Mouse (Mus musculus): ENCODE measurements around the gene Hsbp1. TPM values are rescaled to one million over a fixed set of nuclear protein-coding genes. Genes with fewer than 3 reads are reported as not detected.
"Not testable (repeated sequence)": the region's sequence is repeated elsewhere in the genome, so short reads cannot be mapped to it uniquely, and the experiment has no call there.

Gene Hsbp1
- polyA plus RNA-seq, 1 experiment from 2014 or later: 275 TPM

DNA sequence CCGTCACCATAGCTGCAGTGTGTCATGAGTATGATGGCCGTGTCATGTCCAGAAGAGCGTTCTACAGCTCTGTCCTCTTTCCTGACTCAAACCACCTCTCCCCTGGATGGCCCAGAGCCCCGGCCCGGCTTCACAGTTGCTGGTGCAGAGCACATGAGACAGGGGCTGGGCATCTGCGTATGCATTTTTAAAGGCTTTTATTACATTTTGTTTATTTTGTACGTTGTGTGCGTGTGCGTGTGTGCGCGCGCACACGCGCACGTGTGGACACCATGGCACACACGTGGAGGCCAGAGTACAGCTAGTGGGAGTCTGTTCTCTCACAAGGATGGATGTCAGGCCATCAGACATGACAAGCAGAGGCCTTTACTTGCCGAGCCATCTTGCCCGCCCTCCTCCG lies 7.4 kb downstream of the Hsbp1 start:
- ATAC-seq (ENCODE audit: insufficient number of reproducible peaks, low FRiP score): no peak
- 90% methylated on average over 19 of the region's 19 CpGs for WGBS
- H3K4me2 ChIP-seq: no peak overlapping the region
- H3K9me3 ChIP-seq (replicated peaks): no peaks in the 10 kb centered on the region
- peaks cover 10% of the 10 kb centered on the region; the same call in 1 of the 2 replicates for H3K4me1 ChIP-seq (replicated peaks)
- no peaks in the 10 kb centered on the region for H3K27me3 ChIP-seq (replicated peaks)
- no peak overlapping the region for H3K9ac ChIP-seq
- H3K4me3 ChIP-seq: no peak overlapping the region
- no peak overlapping the region for H3K27ac ChIP-seq (ENCODE audit: poor library complexity, severe bottlenecking)
- H3K36me3 ChIP-seq: peaks cover 46% of the 10 kb centered on the region

DNA sequence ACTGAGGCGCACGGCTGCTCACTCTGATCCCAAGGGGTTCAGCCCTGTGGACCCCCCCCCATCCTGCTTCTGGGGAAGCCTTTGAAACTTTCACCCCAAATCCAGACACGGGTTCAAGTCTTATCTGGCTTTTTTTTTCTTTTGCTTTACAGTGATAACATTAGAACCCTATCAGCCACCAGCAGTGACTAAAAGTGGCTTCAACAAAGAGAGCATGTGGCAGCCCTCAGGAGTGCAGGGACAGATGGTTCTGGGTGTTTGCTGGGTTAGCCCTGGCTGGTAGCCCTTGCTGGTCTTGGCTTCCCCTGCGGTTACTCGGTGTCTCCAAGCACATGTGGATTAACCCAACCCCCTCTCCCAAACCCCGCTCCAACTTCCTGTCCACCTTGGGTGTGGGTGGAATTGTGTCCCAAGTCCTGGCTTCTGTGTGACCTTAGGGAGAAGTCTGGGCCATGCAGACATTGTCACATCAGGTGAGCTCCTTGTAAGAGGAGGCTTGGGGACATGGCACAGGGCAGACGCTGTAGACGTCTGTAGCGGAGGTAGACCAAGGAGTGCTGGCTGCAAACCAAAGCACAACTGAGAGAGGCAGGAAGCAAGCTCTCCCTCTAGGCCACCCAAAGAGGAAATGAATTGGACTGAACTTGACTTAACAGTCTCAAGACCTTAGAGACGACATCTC lies 8.8 kb downstream of the Hsbp1 start:
- Histone ChIP-seq H3K9ac (no peak overlapping the region), H3K27ac (ENCODE audit: poor library complexity, severe bottlenecking) (no peak overlapping the region), H3K4me2 (no peak overlapping the region), H3K4me1 (replicated peaks) (peaks cover 10% of the 10 kb centered on the region; the same call in 1 of the 2 replicates), H3K36me3 (peaks cover 31% of the 10 kb centered on the region), H3K9me3 (replicated peaks) (no peaks in the 10 kb centered on the region), H3K27me3 (replicated peaks) (no peaks in the 10 kb centered on the region), H3K4me3 (no peak overlapping the region)
- no peak for ATAC-seq (ENCODE audit: insufficient number of reproducible peaks, low FRiP score)
- WGBS: 54% methylated on average over 10 of the region's 10 CpGs

DNA sequence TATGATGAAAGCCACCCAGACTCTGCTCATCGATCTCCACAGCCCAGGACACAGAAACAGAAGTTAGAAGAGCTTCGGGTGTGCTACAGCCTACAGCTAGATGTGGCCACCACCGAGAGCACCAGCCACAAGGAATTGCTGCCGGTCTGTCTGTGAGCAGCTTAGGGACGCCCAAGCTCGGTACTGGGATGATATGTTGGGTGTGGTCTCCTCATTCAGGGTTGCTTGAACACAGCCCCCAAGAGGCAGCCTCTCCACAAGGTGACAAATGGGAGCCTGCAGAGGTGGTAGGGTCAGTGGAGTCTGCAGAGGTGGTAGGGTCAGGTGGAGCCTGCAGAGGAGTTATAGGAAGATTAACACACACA lies 9.4 kb downstream of the Hsbp1 start:
- H3K4me3 ChIP-seq: no peak overlapping the region
- ATAC-seq (ENCODE audit: insufficient number of reproducible peaks, low FRiP score): no peak
- no peak overlapping the region for H3K4me2 ChIP-seq
- WGBS: 74% methylated on average over 6 of the region's 6 CpGs
- no peak overlapping the region for H3K9ac ChIP-seq
- no peaks in the 10 kb centered on the region for H3K9me3 ChIP-seq (replicated peaks)
- no peak overlapping the region for H3K27ac ChIP-seq (ENCODE audit: poor library complexity, severe bottlenecking)
- no peaks in the 10 kb centered on the region for H3K27me3 ChIP-seq (replicated peaks)
- H3K4me1 ChIP-seq (replicated peaks): peaks cover 10% of the 10 kb centered on the region; the same call in 1 of the 2 replicates
- H3K36me3 ChIP-seq: peaks cover 26% of the 10 kb centered on the region

- not testable (repeated sequence) for H3K27ac ChIP-seq (ENCODE audit: poor library complexity, severe bottlenecking); H3K4me1 ChIP-seq (replicated peaks)
Measured at GRCm38 (mm10) chr8:119356631-119357030, 12.3 kb downstream of the Hsbp1 start.

GRCm38 (mm10) chr8:119358175-119358574 lies 13.9 kb downstream of the Hsbp1 start:
- Histone ChIP-seq H3K27ac (ENCODE audit: poor library complexity, severe bottlenecking) (no peak overlapping the region), H3K9me3 (replicated peaks) (no peaks in the 10 kb centered on the region), H3K36me3 (no peaks in the 10 kb centered on the region), H3K4me3 (no peak overlapping the region), H3K4me1 (replicated peaks) (peaks cover 4% of the 10 kb centered on the region; the same call in 1 of the 2 replicates), H3K4me2 (no peak overlapping the region), H3K27me3 (replicated peaks) (no peaks in the 10 kb centered on the region), H3K9ac (no peak overlapping the region)
- WGBS: 75% methylated on average over 7 of the region's 7 CpGs
- ATAC-seq (ENCODE audit: insufficient number of reproducible peaks, low FRiP score): no peak

More at GRCm38 (mm10) chr8:119356631-119357030, 12.3 kb downstream of the Hsbp1 start:
- not testable (repeated sequence) for H3K4me2 ChIP-seq; ATAC-seq (ENCODE audit: insufficient number of reproducible peaks, low FRiP score); H3K9ac ChIP-seq; H3K9me3 ChIP-seq (replicated peaks); H3K36me3 ChIP-seq; H3K27me3 ChIP-seq (replicated peaks); H3K4me3 ChIP-seq
- 59% methylated on average over 5 of the region's 5 CpGs for WGBS

DNA sequence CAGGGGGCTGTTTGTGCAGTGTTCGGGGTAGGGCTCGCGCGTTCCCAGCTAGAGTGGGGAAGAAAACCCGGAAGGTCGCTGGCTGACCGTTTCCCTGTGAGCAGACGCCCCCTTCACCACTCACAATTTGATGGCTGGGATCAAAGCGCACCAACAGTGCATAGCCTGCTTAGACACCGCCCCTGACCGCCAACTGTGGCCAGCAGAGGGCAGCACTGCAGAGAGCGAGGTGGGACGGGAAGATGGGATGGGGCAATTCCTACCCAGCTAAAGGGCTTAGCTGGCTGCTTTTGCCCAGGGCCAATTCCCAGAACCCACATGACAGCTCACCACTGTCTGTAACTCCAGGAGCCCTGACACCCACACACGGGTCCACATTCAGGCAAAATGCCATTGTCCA lies 14.5 kb downstream of the Hsbp1 start:
- H3K27ac ChIP-seq (ENCODE audit: poor library complexity, severe bottlenecking): no peak overlapping the region
- H3K9me3 ChIP-seq (replicated peaks): no peaks in the 10 kb centered on the region
- H3K4me3 ChIP-seq: no peak overlapping the region
- 33% methylated on average over 14 of the region's 14 CpGs for WGBS
- no peak overlapping the region for H3K9ac ChIP-seq
- H3K4me1 ChIP-seq (replicated peaks): no peaks in the 10 kb centered on the region
- no peaks in the 10 kb centered on the region for H3K36me3 ChIP-seq
- ATAC-seq (ENCODE audit: insufficient number of reproducible peaks, low FRiP score): no peak
- H3K27me3 ChIP-seq (replicated peaks): no peaks in the 10 kb centered on the region
- H3K4me2 ChIP-seq: no peak overlapping the region

GRCm38 (mm10) chr8:119360686-119361295 lies 16.5 kb downstream of the Hsbp1 start:
- Histone ChIP-seq H3K9me3 (replicated peaks) (no peaks in the 10 kb centered on the region), H3K27ac (ENCODE audit: poor library complexity, severe bottlenecking) (no peak overlapping the region), H3K36me3 (no peaks in the 10 kb centered on the region), H3K4me1 (replicated peaks) (no peaks in the 10 kb centered on the region), H3K9ac (no peak overlapping the region), H3K4me2 (no peak overlapping the region), H3K4me3 (no peak overlapping the region), H3K27me3 (replicated peaks) (no peaks in the 10 kb centered on the region)
- WGBS: 70% methylated on average over 8 of the region's 8 CpGs
- no peak for ATAC-seq (ENCODE audit: insufficient number of reproducible peaks, low FRiP score)

- not testable (repeated sequence) for ATAC-seq (ENCODE audit: insufficient number of reproducible peaks, low FRiP score); H3K9ac ChIP-seq; H3K36me3 ChIP-seq; H3K4me2 ChIP-seq; H3K9me3 ChIP-seq (replicated peaks); H3K27ac ChIP-seq (ENCODE audit: poor library complexity, severe bottlenecking); H3K4me1 ChIP-seq (replicated peaks); H3K4me3 ChIP-seq; H3K27me3 ChIP-seq (replicated peaks)
- 82% methylated on average over 9 of the region's 9 CpGs for WGBS
Measured at GRCm38 (mm10) chr8:119374716-119375115, 30.4 kb downstream of the Hsbp1 start.

GRCm38 (mm10) chr8:119378476-119378875 lies 34.2 kb downstream of the Hsbp1 start:
- Histone ChIP-seq H3K36me3 (no peaks in the 10 kb centered on the region), H3K27ac (ENCODE audit: poor library complexity, severe bottlenecking) (no peak overlapping the region), H3K4me3 (no peak overlapping the region), H3K27me3 (replicated peaks) (no peaks in the 10 kb centered on the region), H3K9me3 (replicated peaks) (no peaks in the 10 kb centered on the region), H3K4me2 (no peak overlapping the region), H3K4me1 (replicated peaks) (no peaks in the 10 kb centered on the region), H3K9ac (no peak overlapping the region)
- WGBS: 74% methylated on average over 7 of the region's 7 CpGs
- no peak for ATAC-seq (ENCODE audit: insufficient number of reproducible peaks, low FRiP score)

DNA sequence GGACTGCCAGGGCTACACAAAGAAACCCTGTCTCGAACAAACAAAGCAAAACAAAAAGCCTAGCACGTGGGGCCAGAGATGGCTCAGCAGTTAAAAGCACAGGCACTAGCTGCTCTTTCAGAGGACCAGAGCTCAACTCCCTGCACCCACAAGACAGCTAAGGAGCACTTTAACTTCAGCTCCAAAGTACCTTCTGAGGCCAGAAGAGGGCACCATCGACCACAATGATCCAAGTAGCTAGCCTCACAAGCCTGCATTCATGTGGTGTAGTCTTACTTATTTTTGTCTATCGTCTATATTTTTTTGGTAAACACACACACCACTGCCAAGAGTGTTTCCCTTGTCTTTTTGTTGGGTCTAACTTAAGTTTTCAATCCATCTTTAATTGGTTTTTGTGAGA lies 36.3 kb downstream of the Hsbp1 start:
- H3K36me3 ChIP-seq: no peaks in the 10 kb centered on the region
- no peaks in the 10 kb centered on the region for H3K4me1 ChIP-seq (replicated peaks)
- 41% methylated on average over 4 of the region's 4 CpGs for WGBS
- H3K9ac ChIP-seq: no peak overlapping the region
- ATAC-seq (ENCODE audit: insufficient number of reproducible peaks, low FRiP score): no peak
- no peak overlapping the region for H3K4me3 ChIP-seq
- no peaks in the 10 kb centered on the region for H3K9me3 ChIP-seq (replicated peaks)
- H3K4me2 ChIP-seq: no peak overlapping the region
- H3K27ac ChIP-seq (ENCODE audit: poor library complexity, severe bottlenecking): no peak overlapping the region
- H3K27me3 ChIP-seq (replicated peaks): no peaks in the 10 kb centered on the region

- H3K27ac ChIP-seq (ENCODE audit: poor library complexity, severe bottlenecking): no peak overlapping the region
- ATAC-seq (ENCODE audit: insufficient number of reproducible peaks, low FRiP score): no peak
- H3K9me3 ChIP-seq (replicated peaks): no peaks in the 10 kb centered on the region
- 21% methylated on average over 10 of the region's 10 CpGs for WGBS
- H3K36me3 ChIP-seq: no peaks in the 10 kb centered on the region
- no peak overlapping the region for H3K4me2 ChIP-seq
- H3K4me3 ChIP-seq: no peak overlapping the region
- no peaks in the 10 kb centered on the region for H3K4me1 ChIP-seq (replicated peaks)
- H3K27me3 ChIP-seq (replicated peaks): no peaks in the 10 kb centered on the region
- H3K9ac ChIP-seq: no peak overlapping the region
Measured at GRCm38 (mm10) chr8:119384478-119384877, 40.2 kb downstream of the Hsbp1 start.

GRCm38 (mm10) chr8:119385854-119386253 lies 41.6 kb downstream of the Hsbp1 start:
- H3K4me1 ChIP-seq (replicated peaks): no peaks in the 10 kb centered on the region
- no peaks in the 10 kb centered on the region for H3K9me3 ChIP-seq (replicated peaks)
- no peak for ATAC-seq (ENCODE audit: insufficient number of reproducible peaks, low FRiP score)
- no peak overlapping the region for H3K4me2 ChIP-seq
- no peaks in the 10 kb centered on the region for H3K27me3 ChIP-seq (replicated peaks)
- no peak overlapping the region for H3K27ac ChIP-seq (ENCODE audit: poor library complexity, severe bottlenecking)
- no peaks in the 10 kb centered on the region for H3K36me3 ChIP-seq
- no peak overlapping the region for H3K4me3 ChIP-seq
- no peak overlapping the region for H3K9ac ChIP-seq
- 61% methylated on average over 6 of the region's 6 CpGs for WGBS

All from heart, embryonic 12.5 days (tissue).